Mouse (Mus musculus): ENCODE measurements around the gene Cabin1. TPM values are rescaled to one million over a fixed set of nuclear protein-coding genes. Genes with fewer than 3 reads are reported as not detected.

The Cabin1 gene
- total RNA-seq, 2 experiments from 2014 or later, result 19.6 to 22.6 TPM

DNA sequence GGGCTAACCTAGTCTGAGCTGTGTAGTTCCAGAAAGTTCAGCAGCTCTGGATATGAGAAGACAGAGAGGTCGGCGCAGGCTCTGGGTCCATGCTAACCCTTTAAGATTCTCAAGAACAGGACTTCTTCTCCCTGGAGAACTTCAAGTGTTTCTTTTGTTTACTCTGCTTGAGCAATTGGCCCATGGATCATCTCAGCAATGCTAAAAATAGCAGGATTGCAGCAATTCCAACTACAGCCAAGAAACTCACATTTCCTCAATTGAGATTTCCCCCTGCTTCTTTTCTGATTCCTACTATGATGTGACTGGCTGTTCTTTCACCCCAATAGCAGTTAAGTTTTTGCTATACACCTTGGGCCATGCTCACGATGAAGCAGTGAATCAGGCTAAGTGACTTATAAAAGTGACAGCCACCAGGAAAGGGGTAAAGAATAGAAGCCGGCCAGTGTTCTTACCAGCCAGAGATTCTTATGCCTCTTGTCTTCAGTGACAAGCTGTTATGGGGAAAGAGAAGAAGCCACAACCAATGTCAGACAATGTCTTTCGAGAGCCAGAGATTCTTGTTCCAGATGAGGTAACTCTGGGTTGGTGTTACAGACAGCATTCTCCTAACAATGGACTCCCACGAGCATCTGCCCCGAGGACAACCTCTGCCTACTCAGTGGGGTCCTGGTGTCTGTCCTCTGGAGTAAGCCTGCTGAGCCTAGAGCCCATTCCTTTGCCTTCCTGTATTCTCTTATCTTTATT is 87.1 kb downstream of the Cabin1 start:
- DNase-seq (ENCODE audit: low spot score), result peak; percentile 27
- intact Hi-C loops (cut with DNase I), result no loop called here

DNA sequence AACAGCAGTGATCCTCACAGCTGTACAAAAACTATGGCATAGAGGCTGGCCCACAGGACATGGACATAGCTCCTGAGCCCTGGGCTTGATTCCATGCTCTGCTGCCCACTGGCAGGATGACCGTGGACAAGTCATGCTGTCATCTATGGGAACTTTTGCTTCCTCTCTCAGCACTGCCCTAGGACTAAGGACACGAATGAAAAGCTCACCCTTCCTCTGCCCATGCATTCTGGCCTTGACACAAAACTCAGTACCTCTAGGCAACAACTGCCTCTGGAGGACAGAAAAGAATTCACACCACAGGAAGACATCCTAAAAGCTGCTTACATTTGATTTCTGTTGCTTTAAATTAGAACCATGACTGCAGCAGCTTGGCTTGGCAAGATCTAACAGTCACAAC is 87.9 kb downstream of the Cabin1 start:
- intact Hi-C loops (cut with DNase I), result no loop called here
- DNase-seq (ENCODE audit: low spot score), result no peak

DNA sequence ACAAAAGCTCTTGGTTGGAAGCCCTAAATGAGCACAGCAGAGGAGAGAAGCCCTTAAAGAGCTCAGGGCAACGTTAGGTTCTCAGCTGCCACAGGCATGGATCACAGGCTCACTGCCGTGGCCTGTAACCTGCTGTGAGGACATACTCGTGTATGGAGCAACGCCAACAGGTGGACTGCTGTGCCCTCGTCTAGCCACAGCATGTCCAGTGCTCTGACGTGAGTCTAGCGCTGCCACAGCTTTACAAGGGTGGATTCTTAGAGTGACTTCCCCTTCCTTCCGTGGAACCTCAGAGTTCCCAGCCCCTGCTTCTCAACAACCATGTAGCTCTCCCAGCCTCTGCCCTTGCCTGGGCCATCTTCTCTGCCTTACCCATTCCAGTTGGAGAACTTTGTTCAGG is 88.5 kb downstream of the Cabin1 start:
- no peak for DNase-seq (ENCODE audit: low spot score)
- intact Hi-C loops (cut with DNase I), result no loop called here

DNA sequence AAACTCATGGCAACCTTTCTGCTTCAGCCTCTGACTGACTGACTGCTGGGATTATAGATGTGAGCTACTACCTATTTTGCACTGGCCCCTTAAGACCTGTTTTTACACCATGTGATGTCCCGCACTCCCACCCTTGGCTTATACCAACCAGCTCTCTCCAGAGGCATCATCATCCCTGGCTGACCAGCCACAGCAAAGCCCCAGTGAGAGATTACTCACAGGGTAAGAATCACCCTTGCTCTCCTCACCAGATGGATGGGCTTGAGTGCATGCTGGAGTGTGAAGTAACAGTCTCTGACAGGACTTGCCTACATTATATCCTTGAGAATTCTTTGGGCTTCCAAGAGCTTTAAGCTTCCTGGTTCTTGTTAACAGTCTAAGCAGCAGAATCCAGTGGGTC is 94.2 kb downstream of the Cabin1 start:
- intact Hi-C loops (cut with DNase I), result loop anchor here (5.0 kb wide), 1 partner anchor 32 kb away; no protein-coding TSS in a partner anchor
- DNase-seq (ENCODE audit: low spot score), result no peak

DNA sequence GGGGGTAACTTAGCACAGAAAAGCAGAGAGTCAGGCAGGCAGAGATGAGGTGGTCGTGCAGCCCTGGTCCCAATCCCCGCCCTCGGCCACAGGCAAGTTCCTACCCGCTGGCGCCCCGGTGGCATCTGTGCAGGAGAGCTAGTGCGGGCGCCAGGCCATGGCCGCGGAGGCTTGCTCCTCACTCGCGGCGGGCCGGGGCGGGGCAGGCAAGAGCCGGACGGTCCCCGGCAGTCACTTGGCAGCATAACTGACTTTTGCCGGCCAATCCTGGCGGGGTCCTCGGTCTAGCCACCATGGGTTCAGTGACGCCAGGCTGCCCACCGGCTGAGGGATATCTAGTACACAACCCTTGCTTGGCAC is 96.2 kb downstream of the Cabin1 start:
- intact Hi-C loops (cut with DNase I), result loop anchor here (5.0 kb wide), 1 partner anchor 34 kb away; no protein-coding TSS in a partner anchor
- DNase-seq (ENCODE audit: low spot score), result peak; percentile 61

DNA sequence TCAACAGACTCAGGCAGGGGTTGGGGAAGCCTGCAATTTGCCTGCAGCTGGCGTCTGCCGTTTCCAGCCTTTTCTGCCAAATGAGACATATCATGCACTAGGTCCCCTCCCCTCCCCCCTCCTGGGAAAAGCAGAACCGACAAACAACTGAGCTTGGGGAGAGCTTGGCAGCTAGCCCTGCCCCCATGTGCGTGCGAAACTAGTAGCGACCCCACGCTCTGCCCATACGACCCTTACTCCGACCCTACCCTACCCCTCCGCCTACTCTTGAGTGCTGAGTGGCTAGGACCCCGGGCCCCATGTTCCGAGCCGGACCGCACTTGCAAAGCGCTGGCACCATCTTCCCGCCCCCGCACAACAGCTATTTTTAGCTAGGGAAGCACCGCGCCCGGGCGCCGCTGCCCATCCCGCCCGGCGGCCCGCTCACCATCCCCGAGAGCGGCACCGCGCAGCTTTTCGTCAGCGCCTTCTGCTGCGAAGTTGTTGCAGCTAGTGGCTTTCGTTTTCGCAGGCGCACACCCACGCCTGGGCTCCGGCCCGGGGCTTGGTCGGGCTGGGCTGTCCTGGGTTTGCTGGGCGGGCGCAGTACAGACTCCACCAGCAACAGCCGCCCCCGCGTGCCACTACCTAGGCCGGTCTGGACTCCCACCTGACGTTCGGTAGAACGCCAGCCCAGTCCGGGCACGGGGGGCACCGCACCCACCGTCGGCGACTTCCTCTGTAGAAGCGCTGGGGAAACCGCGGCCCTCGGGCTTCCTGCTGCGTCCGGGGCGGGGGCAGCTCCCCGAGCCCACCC is 96.8 kb downstream of the Cabin1 start:
- DNase-seq (ENCODE audit: low spot score), result peak; percentile 73
- intact Hi-C loops (cut with DNase I), result loop anchor here (5.0 kb wide), 1 partner anchor 35 kb away; no protein-coding TSS in a partner anchor

DNA sequence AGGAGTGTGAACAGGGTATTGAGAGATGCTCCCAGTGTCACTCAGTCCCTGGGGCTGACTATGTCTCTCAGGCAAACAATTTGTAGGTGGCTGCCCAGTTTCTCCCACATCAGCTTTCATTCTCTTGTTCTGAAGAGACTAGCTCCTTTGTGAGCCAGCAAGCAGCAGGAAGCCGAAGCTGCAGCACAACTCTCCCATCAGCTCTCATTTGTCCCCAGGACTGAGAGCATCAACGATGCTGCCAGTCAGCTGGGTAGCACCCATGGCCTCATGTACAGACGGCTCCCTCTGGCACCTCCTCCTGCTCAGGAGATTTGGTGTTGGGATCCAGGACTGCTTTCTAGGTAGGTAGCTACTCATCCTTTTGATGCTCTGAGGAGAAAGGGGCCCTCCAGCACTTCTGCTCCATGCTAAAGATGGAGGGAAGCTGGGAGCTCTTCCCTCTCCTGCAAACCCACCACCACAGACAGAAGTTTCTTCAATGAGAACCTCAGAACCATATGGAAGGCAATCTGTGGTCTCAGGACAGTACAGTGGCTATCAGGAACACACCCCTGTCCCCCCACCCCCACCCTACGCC is 97.6 kb downstream of the Cabin1 start:
- no peak for DNase-seq (ENCODE audit: low spot score)
- intact Hi-C loops (cut with DNase I), result loop anchor here (5.0 kb wide), 1 partner anchor 36 kb away; no protein-coding TSS in a partner anchor

DNA sequence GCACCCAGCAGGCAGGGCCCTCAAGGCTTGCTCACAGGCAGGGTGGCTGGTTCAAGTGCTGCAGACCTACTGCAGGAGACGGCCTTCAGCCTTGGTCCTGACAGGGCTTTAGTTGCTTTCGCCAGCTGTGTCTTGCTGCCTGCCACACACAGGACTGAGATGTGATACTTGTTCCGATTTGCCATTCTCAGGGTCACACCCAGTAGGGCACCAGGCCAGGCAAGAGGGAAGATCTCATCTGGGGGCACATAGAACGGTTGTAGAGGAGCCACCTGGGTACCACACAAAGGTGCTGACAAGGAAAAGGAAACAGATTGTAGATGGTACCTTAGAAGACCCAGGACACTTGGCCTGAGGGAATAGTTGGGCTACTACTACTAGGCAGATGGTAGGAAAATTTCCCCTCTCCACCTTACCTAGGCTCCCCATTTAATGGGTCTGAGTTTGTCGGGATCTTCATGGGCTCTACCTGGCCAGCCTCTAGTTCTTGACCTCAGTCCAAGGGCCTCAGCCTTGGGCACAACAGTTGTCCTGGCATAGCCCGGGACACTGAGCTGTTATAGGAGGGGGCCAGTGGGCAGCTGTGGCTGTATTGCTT is 99.4 kb downstream of the Cabin1 start:
- no peak for DNase-seq (ENCODE audit: low spot score)
- intact Hi-C loops (cut with DNase I), result loop anchor here (5.0 kb wide), 1 partner anchor 38 kb away; no protein-coding TSS in a partner anchor

DNA sequence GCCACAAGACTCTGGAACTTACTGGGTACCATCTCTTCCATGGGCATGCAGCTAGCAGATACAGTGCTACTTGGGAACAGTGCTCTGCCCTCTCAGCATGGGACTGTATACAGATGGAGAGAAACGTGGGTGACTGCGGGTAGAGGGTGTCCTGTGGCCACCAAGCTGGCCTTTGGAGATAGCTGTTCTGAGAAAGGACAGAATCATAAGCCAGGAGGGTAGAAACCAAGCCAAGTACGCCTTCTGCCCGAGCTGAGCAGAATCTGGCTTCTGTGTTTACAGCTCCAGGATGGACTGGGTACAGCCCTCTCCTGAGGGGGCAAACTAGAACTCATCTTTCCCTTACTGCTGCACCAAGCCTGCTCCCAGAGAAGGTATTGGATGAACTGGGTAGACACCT is 101.6 kb downstream of the Cabin1 start:
- intact Hi-C loops (cut with DNase I), result no loop called here
- DNase-seq (ENCODE audit: low spot score), result no peak

DNA sequence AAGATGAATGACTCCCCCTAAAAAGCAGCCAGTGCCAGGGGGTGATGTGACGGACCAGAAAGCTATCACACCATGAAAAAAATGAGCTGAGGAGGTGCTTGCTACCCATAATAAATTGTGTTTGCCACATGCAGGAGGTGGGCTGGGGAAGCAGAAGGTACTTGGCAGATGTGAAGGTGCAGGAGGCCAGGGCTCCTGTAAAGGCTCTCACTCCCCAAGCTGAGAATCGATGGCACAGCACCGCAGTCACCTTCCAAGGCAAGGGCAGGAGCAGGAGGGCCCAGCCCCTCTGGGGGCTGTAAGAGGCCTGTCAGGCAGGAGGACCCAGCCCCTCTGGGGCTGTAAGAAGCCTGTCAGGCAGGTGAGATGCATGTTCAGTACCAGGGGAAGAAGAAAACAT is 102.3 kb downstream of the Cabin1 start:
- no peak for DNase-seq (ENCODE audit: low spot score)
- intact Hi-C loops (cut with DNase I), result no loop called here

DNA sequence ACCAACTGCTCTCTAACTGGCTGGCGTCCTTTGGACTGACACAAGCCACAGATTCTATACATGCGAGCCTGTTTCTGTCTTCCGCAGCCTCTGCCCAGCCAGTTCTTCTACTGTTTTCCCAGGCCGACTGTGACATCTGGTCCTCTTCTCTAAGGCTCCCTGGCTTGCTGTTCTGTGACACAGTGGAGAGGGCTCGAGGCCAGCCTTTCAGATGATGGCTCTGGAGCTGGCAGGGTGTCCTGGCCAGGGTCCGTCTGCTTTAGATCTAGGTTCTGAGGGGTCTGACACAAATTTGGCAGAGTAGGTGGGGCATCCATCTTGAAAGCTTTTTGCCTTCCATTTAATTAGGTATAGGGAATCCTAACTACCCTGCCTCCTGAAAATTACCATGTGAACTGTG is 102.8 kb downstream of the Cabin1 start:
- intact Hi-C loops (cut with DNase I), result no loop called here
- DNase-seq (ENCODE audit: low spot score), result no peak

DNA sequence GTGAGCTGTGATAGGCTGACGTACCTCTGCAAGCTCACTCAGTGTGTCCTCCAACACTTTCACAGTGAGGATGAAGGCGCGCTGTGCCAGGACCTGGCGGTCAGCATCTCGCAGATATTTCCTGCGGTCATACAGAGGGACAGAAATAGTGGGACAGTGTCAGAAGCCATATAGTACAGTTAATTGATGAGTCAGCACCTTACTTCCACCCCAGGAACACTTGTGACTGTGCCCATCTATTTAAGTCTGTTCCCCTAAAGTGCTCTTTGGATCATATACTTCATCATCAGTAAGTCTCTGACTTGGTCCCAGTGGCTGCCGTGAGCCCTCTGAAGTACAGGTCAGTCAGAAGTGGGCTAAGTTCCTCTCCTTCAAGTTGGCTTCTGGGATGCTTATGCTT is 106.4 kb downstream of the Cabin1 start:
- intact Hi-C loops (cut with DNase I), result no loop called here
- DNase-seq (ENCODE audit: low spot score), result no peak

DNA sequence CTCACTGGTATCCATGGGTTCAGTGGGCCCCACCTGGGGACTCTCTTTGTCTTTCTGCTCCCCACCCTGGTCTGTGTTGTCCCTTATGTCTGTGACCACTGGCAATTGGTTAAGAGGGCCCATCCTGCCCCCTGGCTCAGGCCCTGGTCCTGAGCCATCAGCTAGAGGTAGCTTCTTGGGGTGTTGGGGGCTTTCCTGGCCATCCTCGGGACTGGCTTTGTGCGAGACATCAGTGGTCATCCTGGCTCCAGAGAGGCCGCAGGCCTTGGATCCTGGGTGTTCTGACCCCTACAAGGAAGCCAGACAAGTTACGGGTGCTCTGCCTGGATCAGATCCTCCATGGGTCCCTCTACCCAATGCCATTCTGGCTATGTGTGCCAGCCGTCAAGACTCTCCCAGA is 107.0 kb downstream of the Cabin1 start:
- DNase-seq (ENCODE audit: low spot score), result no peak

DNA sequence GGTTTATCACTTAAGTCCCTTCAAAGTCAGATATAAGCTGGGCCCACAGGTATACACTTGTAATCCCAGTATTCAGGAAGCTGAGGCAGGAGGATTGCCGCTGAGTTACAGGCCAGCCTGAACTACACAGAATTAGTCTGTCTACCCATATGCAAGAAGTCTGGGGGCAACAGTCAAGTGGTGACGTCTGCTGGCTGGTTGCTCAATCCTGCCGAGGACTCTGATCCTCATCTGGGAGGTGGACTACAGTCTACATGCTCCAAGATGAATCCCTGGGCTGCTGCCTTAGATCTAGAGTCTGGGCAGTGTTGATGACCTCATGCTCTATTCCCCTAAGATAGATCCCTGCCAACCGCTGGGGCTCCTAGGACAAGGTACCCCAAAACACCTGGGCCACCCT is 110.1 kb downstream of the Cabin1 start:
- intact Hi-C loops (cut with DNase I), result no loop called here
- DNase-seq (ENCODE audit: low spot score), result no peak

More for the DNA sequence above, 107.0 kb downstream of the Cabin1 start:
- intact Hi-C loops (cut with DNase I), result no loop called here

DNA sequence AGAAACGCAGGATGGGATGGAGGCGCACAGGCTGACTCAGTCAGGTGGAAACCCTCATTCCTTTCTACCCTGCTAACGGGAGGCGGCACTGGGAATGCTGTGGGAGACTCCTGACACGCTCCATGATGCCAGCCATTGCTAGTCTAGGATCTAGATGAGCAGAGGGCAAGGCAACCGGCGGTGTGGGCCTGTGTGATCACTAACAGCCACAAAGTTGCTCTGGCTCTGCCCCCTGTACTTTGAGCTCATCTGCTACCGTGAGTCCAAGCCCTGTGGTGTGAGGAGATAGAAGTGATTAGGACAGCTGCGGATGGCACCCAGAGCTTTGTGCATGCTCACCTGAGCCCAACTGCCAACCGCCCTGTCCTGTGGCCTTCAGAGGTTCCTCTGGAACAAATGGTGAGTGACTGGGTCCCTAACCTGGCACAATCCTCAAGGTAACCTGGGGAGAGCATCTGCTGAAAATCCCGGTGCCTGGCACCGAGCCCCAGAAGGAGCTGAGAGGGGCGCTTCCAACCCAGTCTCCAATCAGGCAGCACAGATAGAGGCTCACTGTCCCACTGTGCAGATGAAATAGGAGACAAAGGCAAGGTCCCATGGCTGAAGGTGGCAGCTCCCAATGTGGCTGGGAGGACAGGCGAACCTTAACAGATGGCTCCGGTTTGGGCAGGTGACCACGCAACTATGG is 112.6 kb downstream of the Cabin1 start:
- intact Hi-C loops (cut with DNase I), result no loop called here
- no peak for DNase-seq (ENCODE audit: low spot score)

DNA sequence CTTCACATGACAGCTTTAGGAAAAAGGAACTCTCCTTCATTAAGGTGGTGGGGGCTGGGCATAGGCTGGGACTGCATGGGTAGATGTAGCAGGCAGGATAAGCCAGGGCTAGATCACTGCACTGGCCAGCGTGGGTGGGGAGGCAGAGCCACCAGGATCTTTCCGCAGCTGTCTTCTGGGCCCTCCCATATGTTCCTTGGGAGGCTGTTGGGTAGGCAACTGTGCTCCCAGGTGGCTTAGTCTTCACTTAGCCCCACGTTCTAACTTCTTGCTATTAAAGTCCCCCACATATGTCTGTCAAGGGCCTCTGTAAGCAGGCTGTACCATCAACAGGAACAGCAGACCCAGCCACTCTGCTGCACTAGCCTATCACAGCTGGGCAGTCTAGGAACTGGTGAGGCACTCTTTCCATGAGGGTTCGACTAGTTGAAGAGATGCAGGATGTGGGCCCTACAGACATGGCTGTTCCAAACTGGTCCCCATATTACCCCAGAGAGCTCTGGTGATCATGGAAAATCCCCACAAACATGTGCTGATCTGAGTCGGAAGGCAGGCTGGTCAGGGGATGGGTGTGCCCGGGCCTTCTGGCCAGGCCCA is 113.7 kb downstream of the Cabin1 start:
- intact Hi-C loops (cut with DNase I), result no loop called here
- no peak for DNase-seq (ENCODE audit: low spot score)

DNA sequence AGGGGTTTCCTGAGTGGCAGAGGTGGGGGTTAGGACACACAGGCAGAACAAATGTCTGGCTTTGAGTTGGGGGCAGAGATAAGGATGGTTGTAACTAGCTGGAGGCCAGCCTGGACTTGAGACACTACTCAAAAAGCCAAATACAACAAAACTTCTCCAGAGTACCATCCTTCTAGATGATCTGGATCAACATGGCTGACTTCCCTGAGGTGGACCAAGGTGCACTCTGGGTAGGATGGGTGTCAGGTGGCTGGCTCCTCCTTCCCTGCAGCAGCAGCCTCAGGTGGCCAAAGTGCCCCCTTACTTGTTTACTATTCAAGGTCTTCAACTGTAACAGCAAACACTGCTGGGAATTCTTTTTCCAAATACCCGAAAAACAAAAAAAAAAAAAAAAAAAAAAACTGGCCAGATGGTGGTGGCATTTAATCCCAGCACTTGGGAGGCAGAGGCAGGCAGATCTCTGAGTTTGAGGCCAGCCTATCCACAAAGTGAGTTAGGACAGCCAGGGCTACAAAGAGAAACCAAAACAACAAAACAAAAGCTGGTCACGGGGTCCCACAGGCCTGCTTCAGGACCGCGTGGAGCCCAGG is 114.6 kb downstream of the Cabin1 start:
- intact Hi-C loops (cut with DNase I), result no loop called here
- no peak for DNase-seq (ENCODE audit: low spot score)

DNA sequence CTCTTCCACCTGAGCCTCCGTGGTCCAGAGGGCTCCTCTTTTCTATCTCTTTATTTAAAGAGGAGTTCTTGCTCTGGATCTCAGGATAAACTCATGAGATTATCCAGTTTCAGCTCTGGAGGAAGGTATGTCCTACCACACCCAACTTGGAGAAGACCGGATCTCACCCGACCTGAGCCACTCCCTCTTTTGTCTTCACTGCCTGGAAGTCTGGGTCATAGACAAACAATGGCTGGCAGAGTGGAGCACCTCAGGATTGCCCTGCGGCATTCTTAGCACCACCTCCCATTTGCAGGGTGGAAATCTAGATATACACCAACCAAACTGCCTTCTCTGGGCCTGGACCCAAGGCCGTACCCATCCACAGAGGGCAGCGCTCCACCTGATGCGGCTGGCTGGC is 115.1 kb downstream of the Cabin1 start:
- DNase-seq (ENCODE audit: low spot score), result no peak
- intact Hi-C loops (cut with DNase I), result no loop called here

DNA sequence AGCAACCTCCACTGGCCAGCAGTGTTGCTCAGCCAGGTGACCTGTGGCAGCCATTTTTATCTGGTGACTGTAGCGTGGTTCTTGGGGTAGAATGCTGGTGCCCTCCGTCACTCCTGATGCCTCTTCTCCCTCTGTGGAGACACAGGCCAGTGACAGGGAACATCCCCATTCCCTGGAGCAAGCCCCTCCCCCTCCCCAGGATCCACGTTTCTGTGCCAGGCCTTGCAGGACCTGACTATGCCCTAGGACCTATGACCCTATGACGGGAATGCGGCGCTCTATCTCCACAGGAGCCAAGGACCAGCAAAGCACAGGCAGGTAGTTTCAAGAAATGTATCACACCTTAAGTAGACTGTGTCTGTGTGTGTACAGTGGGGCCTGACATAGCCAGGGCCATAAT is 116.0 kb downstream of the Cabin1 start:
- no peak for DNase-seq (ENCODE audit: low spot score)
- intact Hi-C loops (cut with DNase I), result no loop called here

All from heart, postnatal 25 days (tissue).